Mouse (Mus musculus) G1E (cell line): Measurements from ENCODE around the gene Tsga10ip.

ENCODE experiments used
- CTCF ChIP-seq: IDR thresholded peaks from 2 replicates; pipeline ENCODE4 v1.5.1; 2012; ENCODE audit warnings: low read depth, low read length, inconsistent platforms, mixed read lengths
- GATA1 ChIP-seq: IDR thresholded peaks from 2 replicates; pipeline ENCODE4 v1.6.1; 2012; ENCODE audit warnings: borderline replicate concordance, low read length, inconsistent platforms, mixed read lengths
- GATA2 ChIP-seq: IDR thresholded peaks from 2 replicates; pipeline ENCODE4 v1.6.1; 2012; ENCODE audit warnings: low read depth, low read length, inconsistent platforms, borderline replicate concordance
- POLR2AphosphoS5 ChIP-seq: IDR thresholded peaks from 2 replicates; pipeline ENCODE4 v1.6.1; 2012; ENCODE audit warnings: low read depth, low read length, inconsistent platforms; ENCODE audit not compliant: insufficient replicate concordance
- TAL1 ChIP-seq: conservative IDR thresholded peaks from 2 replicates; pipeline ENCODE4 v1.6.1; 2012; ENCODE audit warnings: low read depth, low read length, inconsistent platforms, mixed read lengths

DNA sequence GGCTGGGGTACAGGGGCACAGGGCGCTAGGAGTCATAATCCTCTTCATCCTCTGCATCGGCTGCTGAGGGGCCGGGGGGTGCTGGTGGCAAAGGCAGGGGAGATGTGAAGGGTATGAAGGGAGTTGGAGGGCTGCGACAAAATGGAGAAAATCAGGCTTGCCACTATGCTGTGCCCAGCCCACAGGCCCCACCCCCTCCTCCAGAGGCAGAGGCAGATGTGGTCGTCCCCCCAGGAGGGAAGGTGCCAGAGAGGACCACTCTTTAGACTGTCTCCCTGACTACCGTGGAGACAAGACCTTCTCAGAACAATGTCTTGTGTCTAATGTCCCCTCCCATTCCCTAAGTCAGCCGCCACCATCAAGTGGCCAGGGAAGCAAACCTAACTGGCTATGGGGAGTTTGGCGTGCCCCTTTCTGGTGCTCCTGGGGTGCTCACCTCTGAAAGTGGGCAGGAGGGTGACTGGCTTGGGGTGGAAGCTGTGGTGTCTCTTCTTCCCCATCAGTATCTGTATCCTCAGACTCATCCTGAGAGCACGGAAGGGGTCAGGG lies 20.6 kb upstream of the Tsga10ip start:
- TF ChIP-seq CTCF: no peak
- TF ChIP-seq GATA1: no peak
- no peak for TF ChIP-seq GATA2
- no peak for TF ChIP-seq POLR2AphosphoS5
- no peak for TF ChIP-seq TAL1
